Mouse (Mus musculus) adrenal gland (tissue): ENCODE data around the gene Plin5.

Source experiments
- intact Hi-C: fragments of 180-260 bp; cut with DNase I; formaldehyde crosslinking; loops from one replicate; pipeline ENCODE4 v1.15.1; 2025
- long read RNA-seq, 2 experiments: library from polyadenylated mRNA; unstranded; transcript quantifications; one replicate each; pipeline ENCODE4 v2.0.0; 2020; ENCODE audit warnings: borderline replicate concordance in 1 of 2; ENCODE audit not compliant: insufficient replicate concordance in 1 of 2

Gene Plin5
- long read RNA-seq, experiment 1, partial matches to known transcripts: 1 of 4 reads
- long read RNA-seq, experiment 1, other reads (novel, unspliced or antisense): 0 of 4 reads
- long read RNA-seq, experiment 2, transcript Plin5-201 (9 exons, 1,986 nt): major isoform, 18 of 27 reads
- long read RNA-seq, experiment 2, partial matches to known transcripts: 5 of 27 reads
- long read RNA-seq, experiment 2, other reads (novel, unspliced or antisense): 2 of 27 reads

DNA sequence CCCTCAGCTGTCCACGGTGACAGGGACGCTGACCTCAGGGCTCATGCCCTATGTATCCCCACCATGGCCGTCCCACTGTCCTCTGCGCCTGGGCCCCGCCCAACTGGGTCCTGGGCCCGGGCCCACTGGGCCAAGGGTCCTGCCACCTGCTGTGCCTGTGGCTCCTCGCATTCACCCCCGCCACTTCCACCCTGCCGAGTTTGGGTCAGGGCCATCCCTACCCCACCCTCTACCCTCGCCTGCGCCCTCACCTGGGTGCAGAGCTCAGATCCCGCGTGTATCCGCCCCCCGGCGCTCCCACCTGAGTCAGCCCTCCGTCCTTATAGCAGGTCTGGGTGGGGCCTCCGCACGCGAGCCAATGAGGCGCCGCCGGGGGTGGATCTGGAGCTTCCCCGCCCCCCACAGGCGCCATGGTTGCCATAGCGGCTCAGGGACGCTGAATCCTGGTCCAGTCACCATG lies at the start of gene Plin5:
Gene Plin5, minus strand, starts transcription at position 346 of the 460 bp plus-strand sequence.
- intact Hi-C loops: no loop called here

DNA sequence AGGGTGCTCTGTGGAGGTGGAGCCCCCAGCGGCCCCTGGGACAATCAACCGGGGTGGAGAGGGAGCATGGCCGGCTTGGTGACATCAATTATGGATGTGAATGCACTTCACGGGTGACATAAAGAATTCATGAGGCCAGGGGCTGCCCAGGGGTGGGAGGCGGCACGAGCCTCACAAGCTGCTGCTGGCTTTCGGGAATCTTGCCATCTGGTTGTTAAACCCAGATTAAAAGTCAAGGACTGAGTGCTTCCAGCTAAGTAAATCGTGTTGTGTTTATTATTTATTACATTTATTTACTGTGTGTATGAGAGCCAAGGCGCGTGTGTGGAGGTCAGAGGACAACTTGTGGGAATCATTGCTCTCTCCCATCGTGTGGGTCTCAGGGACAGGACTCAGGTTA lies 48.3 kb upstream of the Plin5 start:
- intact Hi-C loops: no loop called here

DNA sequence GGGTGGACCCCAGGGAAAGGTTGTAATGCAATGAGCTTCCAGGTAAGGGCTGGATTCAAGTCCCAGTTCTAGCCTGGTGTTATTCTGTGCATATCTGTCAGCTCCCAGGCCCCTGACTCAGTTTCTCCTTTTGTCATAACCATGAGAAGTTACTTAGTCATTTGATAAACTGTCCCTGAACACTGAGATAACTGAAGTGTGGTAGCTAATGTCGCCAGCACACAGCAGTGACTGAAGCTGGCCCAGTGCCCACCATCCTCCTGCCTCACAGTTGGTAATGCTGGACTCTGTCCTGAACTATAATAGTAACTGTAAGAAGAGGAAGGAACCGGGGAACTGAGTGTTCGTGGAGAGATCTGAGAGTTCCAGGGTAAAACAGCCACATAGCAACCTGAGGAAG lies 47.1 kb upstream of the Plin5 start:
- intact Hi-C loops: no loop called here

DNA sequence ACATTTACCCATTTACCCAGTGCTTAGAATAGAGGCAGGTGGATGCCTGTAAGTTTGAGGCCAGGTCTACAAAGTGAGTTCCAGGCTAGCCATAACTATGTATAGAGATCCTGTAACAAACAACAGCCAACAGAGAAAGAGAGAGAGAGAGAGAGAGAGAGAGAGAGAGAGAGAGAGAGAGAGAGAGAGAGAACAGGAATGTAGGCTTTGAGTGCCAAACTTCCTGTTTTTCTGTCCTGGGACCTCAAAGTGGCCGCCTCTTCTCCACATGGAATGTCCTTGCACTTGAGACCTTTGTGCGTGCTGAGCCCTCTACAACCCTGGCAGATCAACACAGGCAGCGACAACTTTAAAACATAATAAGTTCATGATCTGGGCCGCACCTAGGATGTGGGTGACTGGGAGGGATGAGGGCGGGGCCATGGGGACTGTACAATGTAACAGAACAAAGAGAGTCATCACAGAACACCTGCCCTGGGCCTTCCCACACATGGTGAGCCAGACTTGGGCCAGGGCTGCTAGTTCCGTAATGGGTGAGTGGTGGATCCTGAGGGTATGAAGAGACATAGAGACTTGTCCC lies 46.2 kb upstream of the Plin5 start:
- intact Hi-C loops: no loop called here

DNA sequence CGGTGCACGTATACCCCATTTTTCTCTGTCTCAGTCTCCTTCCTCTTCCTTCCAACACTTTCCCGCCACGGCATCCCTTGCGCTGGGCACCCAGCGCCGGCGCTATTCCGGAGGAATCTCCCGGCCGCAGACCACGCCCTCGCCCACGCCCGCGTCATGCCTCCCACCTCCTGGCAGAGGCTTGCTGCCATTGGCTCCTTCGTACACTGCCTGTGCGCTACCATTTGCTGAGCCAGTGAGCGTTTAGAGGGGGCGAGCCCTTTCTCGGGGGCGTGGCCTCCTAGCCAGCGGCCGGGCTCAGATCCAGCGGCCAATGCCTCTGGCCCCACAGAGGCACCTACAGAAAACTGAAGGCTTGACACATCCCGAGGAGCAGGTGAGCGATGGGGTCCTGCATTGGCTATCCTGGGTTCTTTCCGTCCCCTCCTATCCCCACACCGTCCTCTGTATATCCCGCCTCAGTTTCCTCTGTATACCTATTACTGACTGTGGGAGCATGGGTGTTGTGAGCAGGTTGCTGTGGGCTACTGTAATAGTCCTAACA lies 44.9 kb upstream of the Plin5 start, which contains the start of gene Tnfaip8l1:
Gene Tnfaip8l1, plus strand, starts transcription at position 247 of the 544 bp plus-strand sequence.
- intact Hi-C loops: no loop called here

DNA sequence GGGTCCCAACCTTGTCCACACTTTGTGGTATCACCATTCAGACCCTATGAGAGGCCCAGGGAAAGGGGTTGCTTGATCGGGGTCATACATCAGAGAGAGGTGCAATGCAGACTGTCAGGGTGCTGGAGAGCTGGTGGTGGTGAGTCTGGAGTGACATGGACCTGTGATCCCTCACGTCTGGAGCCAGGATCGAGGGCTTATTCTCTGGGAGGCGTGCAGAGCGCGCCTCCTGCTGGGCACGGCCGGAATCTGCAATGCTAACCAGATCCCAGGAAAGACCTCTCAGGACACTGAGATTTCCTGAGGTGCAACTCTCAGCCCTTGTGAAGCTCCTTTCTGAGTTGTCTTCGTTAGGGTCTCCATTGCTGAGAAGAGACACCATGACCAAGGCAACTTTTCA lies 42.3 kb upstream of the Plin5 start:
- intact Hi-C loops: loop anchor here (2.0 kb wide), 1 partner anchor 27 kb away; no protein-coding TSS in a partner anchor

DNA sequence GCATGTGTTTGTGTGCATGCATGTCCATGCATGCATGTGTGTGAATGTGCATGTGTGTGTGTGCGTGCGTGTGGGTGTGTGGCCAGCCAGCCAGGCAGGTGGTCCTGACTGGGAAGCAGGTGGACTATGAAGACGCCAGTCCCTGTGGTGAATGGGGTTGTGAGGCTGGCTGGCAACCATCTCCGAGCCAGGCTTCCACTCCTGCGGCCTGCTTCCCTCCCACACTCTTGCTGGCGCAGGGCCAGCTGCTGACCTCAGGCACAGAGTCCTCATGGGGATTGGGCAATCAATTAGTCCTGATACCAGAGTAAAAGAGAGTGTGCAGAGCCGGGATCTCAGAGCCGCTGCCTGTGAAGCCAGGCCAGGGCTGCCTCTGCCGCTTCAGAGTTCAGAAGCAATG lies 36.2 kb upstream of the Plin5 start:
- intact Hi-C loops: no loop called here

DNA sequence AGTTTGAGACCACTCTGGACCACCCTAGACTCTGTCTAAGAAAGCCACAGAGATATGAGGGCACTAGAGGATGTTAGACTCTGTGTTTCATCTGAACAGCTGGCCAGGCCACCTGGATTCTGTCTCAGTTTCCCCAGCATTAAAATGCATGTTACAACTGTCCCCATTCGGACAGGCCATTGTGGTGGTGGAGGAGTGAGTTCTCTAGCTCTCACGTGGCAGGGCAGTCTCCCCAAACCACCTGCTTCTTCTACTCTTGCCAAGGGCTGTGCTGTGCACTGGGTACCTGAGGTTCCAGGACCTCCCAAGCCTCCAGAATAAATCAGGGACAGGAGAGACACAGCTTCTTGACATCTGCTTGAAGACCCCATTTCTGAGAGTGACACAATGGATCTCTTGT lies 32.5 kb upstream of the Plin5 start:
- intact Hi-C loops: no loop called here

DNA sequence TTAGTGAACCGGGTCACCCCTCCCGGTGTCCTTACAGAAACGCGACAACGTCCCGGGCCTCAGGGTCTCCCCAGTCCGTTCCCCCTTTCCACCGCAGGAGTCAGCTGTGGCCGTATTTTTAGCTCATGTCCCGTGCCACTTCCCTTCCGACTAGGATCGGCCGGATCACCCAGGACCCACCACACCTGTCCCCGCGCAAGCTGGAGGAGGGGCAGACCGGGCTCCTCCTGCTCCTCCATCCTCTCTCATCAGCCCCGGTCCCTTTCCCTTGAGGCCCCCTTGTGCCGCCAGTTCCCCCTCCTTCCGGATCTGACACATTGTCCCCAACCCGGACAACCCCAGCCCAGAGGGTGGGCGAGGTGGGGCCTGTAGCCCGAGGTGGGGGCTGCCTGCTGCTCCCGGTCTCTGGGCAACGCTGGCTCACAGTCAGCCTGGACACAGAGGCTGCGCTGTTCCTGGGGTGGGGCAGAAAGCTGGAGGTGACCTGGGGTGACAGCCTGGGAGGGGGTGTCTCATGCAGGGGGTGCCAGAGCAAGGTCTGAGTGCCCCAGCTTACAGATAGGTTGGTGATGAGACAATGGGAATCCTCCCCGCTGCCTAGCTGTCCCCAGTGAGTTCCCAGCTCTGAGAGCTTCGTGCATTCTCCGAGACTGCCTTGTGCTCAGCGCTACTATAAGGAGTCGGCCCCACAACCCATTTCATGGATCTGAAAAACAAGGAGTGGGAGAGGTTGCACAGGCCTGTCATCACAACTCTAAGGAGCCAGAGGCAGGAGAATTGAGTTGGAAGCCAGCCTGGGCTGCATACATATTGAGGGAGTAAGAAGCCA lies 31.6 kb upstream of the Plin5 start:
- intact Hi-C loops: no loop called here

DNA sequence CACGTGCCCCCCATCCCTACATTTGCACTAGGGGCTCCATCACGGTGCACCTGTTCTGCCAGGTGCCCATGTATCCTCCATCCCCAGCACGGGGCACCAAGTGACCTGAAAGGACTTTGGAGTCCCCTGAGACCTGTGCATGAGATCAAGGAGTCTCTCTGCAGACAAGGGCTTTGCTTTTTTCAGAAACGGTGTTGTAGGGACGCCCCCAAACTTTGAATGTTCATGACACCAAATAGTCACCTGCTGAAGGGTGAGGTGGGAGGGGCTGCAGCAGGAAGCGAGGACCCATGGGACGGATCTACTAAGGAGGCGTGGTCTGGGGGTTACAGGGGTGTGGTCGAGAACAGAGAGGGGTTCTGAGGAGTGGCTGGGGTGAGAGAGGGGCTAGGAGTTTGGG lies 30.9 kb upstream of the Plin5 start:
- intact Hi-C loops: no loop called here

DNA sequence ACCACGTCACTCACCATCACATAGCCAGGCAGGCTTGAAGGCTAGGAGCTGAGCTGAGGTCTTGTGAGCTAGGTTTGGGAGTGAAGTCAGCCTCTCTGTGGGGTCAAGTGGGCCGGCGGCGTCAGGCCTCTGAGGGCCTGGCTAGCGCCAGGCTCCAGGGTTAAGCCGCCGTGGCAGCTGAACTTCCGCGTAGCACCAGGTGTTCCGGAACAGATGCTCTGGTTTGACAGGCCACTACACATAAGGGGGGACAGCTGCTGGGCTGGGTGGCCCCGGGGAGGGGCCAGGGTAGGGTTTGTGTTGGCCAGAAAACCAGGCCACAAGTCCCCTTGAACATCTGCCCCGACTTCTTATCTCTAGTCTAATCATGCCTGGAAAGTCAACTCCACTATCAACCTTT lies 30.0 kb upstream of the Plin5 start:
- intact Hi-C loops: no loop called here

DNA sequence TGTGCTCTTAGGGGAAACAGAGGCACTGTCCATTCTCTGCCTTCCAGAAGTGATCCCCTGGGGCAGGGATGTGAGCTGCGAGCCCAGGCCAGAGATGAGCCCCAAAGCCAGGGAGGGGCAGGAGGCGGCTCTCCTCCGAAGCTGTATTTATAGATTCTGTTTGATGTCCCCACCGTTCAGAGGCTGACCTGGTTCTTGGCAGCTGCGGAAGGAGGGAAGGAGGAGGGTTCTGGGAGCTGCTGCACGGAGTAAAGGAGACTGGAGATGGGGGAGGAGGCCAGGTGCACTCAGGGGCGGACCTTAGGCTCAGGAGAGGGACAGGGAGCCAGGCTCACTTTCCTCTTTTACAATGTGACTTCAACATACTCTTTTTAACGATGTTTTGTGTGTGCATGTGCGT lies 28.7 kb upstream of the Plin5 start:
- intact Hi-C loops: no loop called here

DNA sequence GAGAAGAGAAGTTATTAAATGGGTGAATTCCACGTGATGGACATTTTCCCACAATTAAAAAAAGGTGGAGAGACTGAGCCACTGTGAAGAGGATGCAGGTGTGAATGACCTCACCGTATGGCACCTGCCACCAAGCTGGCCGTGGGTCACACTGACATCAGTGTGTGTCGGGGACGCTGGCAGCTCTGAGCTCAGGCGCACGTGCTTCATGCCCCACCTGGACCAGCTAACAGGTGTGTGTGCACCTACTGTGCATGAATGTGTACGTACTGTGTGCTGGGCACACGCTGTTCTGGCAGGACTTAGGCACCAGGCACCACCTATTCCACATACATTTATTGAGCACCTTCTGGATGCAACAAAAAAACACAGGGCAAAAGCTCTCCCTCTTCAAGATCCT lies 27.1 kb upstream of the Plin5 start:
- intact Hi-C loops: no loop called here

DNA sequence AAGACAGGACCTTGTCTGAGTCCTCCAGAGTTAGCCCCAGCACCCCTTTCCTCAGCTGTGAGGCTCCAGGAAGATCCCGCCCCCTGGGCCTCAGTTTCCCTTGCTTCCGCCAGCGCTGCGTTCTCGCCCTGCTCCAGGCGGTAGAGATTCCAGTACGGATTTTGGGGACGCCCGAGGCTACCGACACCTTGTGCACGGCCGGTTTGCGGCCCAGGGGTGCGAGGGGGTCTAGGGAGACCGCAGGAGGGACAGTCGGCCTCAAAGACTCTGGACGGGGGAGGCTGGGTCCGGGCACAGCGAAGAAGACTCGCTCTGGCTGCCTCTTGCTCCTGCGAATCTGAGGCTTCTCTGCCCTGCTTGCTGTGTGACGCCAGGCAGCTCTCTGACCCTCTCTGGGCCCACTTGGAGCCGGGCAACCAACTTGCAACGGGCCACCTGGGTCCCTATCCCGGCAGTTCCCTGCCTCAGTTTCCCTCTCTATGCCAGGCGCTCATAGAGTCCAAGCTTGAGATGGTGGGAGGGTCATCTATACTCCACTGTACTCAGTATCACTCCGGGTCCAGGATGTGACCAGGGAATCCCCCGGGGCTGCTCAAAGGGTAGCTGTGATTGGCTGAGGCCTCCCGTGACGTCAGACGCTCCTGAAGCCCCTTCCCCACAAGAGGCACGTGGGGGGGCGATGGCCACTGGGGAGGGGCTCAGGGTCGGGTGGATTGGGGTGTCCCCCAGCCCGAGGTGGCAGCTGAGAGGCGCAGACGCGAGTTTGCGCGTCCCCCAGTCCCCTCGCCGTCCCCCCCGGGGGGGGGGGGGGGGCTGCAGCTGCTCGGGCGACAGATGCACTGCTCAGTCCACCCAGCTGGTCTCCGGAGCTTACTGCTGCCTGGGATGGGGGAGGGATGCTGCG lies 24.6 kb upstream of the Plin5 start:
- intact Hi-C loops: no loop called here

DNA sequence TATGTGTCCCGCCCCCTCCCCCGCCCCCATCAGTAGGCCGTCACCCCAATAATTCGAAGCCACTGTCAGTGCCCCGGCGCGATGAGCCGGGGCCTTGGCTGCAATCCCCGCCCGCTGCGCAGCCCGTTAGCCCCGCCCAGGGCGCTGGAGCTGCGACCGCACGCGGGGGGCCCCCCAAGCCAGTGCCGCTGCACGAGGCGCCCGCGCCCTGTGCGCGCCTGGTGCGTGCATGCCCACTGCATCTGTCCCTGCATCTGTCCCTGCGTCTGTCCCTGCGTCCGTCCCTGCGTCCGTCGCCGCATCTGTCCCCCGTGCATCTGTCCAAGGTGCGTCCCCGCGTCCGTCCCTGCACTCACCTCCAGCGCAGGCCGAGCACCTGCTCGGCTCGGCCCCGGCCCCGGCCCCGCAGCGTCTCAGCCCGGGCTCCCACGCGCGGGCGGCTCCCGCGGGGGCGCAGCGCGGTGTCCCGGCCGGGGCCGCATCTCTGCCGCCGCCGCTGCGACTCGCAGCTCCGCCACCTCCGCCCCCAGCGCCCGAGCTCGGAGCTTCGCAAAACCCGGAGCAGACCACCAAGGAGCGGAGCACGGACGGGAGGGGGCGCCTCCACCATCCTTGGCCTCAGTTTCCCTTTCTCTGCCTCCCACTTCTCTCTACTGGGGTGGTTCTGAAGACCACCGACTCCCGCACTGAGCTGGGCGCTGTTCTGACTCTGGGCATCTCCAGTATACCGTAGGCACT lies 22.6 kb upstream of the Plin5 start, which contains the start of gene Sema6b:
Gene Sema6b, minus strand, starts transcription at position 486 of the 738 bp plus-strand sequence.
- intact Hi-C loops: no loop called here

DNA sequence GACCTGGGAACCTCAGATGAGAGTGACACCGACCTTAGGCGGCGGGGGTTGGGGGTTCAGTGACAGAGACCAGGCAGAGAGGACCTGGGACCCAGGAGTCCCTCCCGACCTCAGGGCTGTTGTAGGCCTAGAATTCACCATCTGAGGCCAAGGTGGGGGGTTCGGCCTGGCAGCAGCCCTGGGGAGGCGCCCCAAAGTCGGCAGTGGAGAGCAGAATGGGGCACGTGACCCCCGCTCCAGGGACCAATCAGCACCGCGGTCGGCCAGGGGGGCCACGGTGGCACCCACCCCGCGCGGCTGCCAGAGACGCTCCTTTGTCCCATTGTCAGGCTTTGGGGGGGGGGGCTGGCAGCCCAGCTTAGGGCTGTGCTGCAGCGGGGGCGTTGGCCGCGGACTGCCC lies 22.0 kb upstream of the Plin5 start:
- intact Hi-C loops: no loop called here

DNA sequence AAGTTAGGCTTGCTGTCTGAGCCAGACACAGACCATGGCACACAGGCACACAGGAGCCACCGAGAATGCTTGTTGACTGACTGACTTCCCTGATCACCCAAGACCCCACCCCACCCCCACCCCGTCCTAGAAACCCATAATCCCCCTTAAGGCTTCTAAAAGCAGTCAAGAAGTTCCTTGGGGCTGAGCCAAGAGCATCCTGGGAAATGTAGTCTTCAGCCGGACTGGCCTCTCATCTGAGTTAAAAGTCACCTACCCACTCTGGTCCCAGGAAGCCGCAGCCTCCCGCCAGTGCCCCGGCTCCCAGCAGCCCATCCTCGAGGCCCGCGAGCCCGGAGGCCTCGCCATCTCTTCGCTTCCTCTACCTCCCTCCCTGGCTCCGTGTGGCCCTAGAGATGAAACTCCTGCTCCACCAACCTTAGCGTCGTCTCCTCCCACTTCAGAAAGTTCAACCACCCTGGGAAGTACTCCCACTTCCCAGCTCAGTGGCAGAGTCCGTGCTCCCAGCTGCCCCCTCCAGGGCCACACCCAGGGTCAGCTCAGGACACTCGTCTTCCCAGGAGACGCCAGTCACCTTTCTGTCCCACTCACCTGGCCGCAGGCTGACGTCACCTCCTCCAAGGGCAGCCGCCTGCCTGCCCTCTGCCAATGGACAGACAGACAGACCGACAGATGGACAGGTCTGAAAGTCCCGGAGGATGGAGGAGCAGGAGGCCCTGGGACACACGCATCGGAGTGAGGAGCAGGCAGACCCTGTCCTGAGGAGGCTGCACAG lies 20.6 kb upstream of the Plin5 start:
- intact Hi-C loops: no loop called here

DNA sequence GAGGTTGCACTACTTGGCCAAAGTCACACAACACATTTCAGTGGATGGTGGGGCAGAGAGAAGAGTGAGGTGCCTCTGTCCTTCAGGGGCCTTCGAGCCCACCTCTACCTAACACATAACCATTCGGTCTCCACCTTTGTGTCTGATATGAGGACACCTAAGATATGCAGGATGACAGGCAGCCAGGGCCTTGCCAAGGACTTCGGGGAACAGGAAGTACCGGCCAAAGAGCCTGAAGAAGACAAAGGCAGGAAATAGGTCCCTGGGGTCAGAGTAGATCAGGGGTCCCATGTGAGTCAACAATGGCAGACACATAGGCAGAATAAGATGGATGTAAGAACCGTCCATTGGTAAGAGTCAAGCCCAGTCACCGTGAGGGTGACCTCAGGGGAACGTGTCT lies 19.2 kb upstream of the Plin5 start:
- intact Hi-C loops: no loop called here

DNA sequence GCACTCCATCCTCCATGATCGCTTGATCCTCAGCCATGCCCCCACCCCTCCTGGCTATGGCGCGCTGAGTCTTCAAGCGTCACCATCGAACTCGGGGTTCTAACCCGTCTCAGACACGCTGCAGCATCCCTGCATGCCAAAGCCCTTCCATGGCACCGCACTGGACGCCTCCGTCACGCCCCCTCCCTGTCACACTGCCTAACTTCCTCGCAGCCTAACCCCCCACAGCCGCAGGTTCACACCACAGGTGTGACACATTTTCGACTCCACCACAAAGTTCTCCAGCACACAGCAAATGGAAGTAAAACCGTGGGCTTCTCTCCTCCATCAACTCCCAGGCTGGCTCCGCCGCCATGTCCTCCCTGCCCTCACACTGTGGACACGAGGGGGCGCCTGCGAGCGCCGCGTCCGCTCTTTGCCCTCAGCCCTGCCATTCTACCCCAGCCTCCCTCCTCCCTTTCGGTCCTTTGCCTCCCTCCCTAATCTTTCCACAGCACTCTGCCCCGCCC lies 17.1 kb upstream of the Plin5 start:
- intact Hi-C loops: no loop called here
